Mouse (Mus musculus) kidney, adult 9 months (tissue): ENCODE results near the gene Fndc3b.

Experiments
- DNase-seq: peaks from one replicate; pipeline ENCODE4 v3.0.0; 2022

The Fndc3b gene

DNA sequence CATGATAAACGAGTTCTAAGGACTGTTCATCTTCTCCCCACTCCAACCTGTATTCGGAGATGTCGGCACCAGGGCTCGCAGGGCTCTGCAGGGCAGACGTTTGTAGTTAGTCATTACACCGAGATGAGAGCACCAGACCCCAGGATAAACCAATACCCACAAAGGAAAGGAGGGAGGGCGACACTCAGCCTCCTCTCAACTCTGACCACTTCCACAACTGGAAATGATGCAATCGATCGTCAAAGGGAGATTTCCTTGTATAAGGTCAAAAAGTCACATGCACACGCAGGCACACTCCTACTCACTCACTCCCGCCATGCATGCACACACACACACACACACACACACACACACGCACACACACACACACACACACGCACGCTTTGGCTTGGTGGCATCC lies 254.6 kb downstream of the Fndc3b start:
- DNase-seq = no peak

DNA sequence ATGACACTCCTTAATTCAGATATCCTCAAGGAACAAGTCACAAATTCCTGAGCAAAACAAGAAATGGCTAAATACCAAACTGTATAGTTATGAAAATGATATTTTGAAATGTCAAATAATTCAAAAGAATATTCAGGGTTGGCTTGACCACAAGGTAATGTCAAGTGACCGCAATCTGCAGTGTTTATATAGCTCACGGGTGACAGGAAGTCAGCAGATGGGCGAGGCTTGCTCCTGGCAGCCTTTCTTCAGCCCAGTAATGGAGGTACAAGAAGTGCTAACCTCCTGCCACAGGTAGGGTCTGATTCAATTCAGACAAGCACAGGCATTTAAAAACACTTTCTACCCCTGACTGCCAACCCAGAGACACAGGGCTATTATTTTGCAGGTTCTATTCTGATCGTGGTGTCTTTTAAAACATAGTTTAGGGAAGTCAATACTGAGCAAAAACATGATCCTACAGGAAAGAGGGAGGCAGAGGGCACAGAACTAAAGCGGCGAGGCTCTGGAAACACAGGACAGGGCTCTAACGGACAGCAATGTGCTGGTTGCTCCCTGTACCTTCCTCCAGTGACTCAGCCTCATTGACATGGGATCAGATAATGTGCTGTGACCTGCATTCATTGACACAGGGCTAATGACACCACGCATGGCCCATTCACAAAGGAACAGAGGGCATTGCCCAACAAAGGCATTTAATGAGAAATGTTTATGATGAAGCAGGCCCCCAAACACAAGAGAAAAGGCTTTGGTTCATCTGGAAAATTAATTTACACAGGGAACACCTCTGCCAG lies 256.5 kb downstream of the Fndc3b start:
- DNase-seq = no peak

DNA sequence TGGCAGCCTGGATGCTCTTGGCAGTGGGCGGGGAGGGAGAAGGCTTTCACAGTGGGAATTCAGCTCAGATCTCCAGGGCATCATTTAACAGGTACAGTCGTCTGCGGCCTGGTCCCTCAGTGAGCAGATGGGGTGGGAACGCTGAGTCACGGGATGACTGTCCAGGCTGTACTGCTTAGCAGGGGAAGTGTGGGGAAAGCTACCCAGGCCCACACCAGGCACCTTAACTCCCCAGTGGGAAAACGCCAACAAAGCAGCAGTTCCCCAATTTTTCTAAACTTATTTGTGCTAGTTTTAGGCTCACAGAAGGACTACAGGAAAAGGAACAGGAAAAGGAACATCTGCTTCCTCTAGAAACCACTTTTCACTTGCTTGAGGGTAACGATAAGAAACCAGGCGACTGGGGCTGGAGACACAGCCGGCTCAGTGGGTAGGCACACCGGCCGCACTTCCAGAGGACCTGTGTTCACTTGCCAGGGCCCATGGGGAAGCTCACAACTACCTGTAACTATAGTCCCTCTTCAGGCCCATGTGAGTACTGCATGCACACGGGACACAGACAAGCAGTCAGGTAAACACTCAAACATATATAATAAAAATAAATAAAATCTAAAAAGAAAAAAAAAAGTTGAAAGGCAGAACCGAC lies 257.5 kb downstream of the Fndc3b start:
- peak; percentile 35 for DNase-seq

DNA sequence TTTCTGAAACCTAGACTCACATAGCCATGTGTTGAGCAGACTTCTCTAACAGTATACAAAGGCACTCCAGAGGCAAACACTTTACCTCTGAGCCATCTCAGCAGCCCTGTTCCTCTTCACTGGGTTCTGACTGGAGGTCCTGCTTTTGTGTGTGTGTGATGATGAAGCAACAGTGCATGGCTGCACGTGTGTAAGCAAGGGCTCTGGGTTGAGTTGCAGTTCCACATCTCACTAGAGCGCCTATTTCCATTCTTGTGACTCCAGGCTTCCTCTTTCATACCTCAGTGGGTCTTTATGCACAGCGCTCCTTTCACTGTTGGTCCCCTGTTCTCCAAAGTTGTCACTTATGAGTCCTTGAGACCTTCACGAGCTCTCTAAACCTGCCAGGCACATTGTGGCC lies 261.7 kb downstream of the Fndc3b start:
- no peak for DNase-seq

DNA sequence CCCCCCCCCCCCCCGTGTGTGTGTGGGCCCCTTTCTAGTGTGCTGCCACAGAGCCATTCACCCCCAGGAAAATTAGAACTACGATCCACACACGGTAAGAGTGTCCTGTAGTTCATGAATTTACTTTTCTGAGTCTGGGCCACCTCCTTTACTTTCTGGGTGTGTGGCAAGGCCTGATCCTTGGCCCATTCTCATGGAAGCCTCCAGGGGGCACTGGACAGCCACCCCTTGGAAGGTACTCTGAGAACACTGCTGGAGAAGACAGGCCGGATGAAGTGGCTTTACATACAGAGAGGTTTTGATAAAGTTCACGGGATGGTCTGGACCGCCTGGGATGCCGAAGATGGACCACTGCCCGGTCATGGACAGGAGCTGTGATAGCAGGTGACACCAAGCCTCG lies 262.7 kb downstream of the Fndc3b start:
- DNase-seq = no peak

DNA sequence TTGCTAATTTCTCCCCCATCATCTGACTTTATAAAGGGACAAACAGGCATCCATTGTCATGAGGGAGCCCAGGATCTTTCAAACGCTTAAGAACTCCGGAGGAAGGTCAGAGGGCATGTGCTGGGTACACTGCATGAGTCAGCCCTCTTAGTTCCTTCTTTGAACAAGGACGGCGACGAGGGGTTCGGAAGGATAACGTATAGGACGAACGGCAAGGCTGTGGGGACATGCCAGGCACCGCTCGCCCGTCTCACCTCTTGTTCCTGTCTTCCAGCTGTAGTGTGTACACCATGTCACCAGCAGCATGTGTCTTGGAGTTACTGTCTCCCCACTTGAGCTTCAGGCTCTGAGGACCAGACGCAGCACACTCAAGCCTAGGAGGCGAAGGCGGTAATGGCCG lies 271.4 kb downstream of the Fndc3b start:
- no peak for DNase-seq

DNA sequence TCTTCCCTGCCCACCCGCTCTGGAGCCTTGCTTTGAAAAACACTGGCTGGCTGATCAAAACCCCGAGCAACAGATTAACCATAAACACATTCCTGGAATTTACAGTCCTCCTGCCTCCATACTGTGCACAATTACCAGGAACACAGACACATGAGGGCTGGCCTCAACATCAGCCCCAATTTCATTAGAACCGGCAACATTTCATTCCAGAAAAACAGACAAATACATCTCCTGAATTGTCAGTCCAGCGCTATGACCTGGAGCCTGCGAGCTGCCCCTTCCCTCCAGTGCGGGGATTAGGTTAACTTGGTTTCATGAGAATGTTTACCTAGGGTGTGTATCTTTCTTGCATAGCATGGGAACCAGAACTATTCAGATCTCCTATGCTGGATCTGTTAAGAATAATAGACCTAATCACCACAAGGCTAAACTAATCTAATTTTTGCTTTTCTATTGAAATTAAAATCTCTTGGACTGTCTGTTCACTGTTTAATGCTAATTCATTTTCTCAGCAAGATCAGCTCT lies 275.9 kb downstream of the Fndc3b start:
- no peak for DNase-seq

DNA sequence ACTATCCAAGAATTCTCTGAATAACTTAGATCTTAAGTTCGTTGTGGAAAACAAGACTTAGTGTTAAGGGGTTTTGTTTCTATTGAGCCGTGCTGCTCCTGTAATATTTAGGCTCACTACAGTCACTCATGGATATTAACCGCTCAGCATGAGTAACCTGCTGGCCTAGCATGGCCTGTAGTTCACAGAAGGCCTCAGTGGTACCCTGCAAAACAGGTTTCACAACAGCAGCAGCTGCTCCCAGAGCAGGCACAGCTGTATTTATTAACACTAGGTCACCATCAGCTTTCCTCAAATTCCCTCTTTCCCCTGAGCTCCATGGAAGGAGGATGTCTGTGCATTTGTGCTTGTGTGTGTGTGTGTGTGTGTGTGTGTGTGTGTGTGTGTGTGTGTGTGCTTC lies 278.1 kb downstream of the Fndc3b start:
- peak; percentile 34 for DNase-seq

DNA sequence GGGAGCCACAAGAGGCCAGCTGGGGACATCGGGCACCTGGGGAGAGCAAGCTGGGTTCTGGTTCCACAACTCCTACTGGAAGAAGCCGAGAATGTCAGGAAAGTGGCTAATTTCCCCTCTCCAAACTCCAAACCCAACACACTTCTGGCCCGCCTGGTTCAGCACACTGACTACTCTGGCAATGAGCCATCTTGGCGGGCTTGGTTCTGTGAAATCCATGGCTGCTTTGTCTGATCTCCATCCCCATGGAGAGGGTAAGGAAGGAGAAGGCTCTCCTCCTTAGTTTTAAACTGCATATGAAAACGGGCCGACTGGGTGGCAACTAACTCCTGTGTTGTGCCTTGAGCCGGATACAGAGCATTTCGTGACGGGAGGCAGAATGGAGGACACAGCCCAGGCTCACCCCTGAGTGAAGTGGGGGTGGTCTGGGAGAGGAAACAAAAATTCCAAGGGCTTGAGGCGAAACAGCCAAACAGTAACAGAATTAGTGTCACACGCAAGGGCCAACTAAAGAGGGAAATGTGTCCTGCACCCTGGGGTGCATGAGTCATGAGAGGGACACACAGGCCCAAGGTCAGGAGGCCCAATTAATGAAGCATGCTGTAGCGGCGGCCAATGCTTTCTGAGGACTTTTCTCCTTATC lies 280.4 kb downstream of the Fndc3b start:
- DNase-seq = peak; percentile 55

DNA sequence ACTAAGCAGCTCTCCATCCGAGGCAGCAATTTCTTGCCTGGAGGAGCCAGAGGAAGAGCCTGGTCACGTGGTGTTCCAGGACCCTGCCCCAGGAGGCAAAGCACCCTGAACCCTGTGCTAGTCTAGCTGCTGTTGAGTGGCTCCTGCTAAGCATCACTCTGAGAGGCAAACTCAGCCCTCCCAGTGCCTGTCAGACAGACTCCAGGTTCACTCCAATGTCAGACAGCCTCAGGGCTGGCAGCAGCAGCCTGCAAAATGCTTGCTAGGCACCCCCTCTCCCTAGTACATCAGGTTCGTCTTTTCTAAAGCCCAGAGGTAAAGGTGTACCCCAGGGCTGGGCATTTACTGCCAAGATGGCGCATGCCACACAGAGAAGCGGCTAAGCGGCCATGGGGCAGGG lies 283.7 kb downstream of the Fndc3b start:
- DNase-seq = no peak

DNA sequence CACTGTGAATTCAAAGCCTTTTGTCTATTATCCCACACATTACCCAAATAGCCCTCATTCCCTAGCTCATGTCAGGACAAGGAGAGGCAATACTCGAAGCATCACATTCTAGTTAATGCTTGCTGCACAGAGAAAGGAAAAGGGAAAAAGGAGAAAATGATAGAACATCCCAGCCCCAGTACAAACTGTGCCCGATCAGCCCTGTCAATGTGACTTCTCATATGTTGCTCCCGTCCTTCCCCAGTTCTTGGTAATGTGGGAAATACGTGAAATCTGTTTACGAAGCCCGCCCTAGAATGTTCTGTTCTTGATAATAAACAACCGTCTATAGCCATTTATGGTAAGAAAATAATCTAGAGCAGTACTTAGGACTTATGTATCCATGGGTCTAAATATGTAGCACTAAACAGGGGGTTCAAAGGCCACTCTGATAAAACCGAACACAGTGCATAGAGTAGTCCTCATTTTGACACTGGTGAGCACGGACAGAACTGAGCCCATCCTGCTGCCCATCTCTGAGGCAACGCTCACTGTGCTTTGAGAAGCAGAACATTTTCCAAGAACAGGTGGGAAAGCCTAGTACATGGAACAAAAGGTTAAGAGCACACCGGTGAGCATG lies 286.9 kb downstream of the Fndc3b start:
- DNase-seq = no peak

DNA sequence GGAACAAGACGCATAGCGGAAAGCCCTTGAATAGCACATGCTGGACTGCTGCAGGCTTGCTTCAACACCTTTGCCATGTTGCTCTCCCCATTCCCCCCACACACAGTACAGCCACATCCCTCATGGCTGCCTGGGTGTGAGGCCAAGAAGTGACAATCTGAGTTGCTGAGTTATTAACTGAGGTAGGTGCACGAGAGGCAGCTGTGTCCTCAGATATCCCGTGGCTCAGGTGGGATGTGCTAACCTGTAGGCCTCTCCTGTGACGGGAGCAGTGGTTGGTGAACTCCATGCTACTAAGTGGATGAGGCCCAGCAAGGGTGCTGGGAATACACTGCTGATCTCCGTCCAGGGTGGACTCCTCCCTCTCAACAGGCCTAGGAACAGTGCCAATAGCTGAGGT lies 288.6 kb downstream of the Fndc3b start:
- DNase-seq = no peak

DNA sequence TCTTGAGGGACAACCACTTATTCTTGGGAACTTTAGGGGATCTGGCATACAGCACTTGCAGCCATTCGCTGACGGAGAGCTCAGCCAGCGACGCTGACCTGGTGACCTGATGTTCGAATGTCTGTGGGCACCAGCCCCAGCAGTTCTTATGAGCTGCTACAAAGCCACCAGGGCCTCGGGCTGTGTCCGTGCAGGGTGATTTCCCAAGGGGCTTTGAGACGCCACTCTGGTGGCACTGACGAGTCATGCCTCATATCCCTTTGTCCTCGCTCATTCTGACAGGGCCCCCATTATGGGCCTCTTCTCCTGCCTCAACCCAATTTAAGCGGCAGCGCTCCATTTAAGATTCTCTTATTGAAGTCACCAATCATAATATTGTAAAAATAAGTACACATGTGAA lies 289.1 kb downstream of the Fndc3b start:
- DNase-seq = no peak

DNA sequence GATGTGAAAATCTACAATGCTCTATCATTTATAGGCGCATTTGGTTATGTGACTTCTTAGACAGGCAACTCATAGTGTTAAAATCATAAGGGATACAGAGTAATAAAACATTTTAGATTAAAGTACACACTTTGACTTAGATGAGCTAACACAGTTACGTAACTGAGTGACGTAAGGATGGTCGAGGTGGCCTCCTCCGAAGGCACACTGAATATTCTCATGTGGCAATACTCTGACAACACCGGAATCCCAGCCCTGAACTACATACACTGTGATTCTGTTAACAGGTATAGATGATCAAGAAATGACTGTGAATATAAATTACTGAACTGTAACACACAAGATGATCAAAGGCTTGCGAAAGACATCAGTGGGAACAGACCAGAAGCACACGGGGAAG lies 292.5 kb downstream of the Fndc3b start:
- DNase-seq = no peak

DNA sequence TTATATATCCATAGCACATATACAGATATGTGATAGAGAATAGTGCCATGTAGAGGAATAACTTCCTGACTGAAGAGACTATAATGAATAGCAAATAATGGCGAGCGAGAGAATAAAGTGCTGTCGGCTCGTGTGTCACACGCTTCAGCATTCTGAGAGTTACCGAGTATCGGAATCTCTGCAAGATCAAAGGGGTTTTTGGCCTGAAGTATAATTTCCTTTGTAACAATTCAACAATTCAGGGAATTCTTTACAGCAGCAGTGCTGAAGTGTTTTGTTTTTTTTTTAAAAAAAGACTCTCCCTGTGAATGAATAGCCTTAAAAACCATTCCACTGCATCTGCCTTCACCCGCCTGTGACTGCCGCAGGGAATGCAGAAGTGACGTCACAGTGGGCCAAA lies 294.3 kb downstream of the Fndc3b start:
- no peak for DNase-seq

DNA sequence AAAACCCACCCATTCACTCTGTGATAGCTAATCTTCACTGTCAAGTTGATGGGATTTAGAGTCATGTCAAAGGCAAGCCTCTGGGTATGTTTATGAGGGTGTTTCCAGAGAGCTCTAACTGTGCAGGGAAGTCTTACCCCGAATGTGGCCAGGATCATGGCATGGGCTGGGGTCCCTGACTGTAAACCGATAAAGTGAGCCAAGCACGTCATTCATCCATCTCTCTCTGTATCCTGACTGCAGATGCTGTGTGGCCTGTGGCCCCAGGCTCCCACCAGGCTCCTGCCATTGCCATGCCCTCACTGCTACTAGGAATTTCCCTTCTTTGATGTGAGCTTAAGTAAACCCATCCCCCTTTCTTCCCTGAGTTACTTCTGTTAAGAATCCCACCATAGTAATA lies 297.5 kb downstream of the Fndc3b start:
- no peak for DNase-seq

DNA sequence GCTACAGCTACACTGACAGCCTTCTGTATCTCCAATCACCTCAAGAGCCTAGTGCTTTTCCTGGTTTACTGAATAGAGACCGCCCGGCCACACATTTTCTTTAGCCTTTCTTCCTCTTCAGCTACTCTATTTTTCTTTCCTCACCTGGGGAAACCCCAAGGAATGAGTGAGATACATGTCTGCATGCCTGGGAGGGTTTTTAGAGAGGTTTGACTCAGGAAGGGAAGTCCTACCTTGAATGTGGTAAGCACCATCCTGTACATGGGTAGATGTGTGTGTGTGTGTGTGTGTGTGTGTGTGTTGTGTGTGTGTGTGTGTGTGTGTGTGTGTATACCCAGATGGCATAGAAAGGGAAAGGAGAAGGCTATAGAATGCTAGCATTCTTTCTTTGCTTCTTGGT lies 299.8 kb downstream of the Fndc3b start:
- no peak for DNase-seq

DNA sequence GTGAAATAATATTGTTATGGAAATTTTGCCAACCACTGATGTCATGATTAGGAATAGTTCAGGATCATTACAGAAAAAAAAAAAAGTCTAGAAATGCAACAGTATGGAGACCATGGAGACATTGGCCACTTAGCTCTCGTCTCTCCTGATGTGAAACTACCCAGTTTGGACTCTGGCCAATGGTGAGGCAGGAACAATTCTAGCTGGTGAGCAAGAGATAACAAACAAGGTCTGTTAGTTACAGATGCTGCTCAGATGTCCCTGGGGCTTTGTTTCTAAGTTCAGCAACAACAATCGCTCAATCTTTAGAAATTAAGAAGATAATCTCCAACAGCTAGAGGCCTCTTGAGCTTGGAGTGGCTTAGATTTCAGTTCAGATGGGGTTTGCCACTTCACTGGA lies 302.5 kb downstream of the Fndc3b start:
- DNase-seq = no peak

DNA sequence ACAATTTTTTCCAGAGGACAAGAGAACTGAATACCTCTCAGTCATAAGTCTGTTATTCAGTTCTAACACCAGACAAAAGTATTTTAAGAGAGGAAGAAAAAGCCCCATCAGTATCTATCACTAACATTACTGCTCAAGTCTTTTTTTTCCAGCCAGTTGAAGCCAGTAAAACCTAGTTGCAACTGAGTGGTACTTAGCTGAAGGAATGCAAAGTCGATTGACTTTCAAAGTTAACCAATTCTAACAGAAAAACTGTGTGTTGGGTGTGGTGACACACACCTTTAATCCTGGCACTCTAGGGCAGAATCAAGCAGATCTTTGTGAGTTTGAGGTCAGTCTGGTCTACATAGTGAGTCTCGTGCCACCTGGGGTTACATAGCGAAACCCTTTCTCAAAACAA lies 304.7 kb downstream of the Fndc3b start:
- DNase-seq = no peak

DNA sequence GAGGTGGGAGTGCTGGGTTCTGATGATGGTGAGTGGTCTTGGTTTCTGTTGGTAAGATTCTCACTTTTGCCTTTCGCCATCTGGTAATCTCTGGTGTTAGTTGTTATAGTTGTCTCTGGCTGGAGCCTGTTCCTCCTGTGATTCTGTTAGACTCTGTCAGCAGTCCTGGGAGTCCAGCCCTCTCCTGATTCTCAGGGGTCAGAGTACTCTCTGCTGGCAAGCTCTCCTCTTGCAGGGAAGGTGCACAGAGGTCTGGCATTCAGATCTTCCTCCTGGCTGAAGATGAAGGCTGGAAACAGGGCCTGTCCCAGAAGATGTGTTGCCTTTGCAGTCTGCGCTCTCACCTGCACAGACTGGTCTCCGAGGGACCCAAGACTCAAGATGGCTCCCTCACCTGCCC lies 310.1 kb downstream of the Fndc3b start:
- DNase-seq = peak; percentile 51

DNA sequence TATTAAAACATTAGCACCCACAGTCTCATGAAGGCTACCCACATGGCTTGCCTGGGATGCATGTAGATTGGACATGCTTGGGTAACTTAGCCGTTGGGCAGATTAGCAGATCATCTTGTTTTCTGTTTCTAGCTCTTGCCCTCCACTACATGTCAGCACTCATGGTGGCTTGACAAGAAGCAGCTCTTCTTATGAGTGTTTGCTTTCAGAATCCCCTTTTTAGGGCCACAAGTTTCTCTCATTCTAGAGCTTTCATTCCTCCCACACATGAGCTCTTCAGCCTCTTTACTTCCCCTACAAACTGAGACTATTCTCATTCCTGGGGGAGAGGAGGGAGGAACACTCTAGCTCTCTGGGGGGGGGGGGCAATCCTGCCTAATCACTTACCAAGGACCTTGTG lies 321.2 kb downstream of the Fndc3b start:
- DNase-seq = no peak

DNA sequence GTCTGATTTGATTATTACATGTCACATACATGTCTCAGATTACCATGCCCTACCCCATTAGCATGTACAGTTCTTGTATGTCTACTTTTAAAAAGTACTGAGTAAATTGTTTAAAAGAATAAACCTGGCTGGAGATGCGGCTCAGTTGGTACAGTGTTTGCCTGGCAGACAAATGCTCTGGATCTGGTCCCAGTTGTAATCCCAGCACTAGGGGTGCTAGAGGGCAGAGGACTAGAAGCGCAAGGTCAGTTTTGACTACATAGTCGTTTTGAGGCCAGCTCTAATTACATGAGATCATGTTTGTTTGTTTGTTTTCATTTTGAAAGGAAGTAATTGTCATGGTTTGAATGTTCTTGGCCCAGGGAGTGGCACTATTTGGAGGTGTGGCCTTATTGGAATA lies 326.3 kb downstream of the Fndc3b start:
- peak; percentile 14 for DNase-seq

DNA sequence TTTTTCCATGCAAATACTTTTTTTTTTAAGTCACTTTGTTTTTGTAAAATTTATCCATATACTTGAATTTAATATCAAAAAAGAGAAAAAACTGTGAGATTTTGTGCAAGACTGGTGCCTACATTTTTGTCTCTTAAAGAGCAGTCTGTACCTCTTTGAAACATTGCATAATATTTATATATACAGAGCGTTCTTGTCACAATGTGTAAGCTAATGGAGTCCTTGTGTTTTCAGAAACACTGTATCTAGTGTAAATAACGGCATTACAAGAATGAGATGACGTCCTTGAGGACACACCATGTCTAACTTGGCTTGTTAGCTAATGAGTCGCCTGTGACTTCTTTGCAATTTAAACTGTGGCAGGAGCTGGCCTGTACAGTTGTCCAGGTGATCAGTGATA lies 333.2 kb downstream of the Fndc3b start:
- no peak for DNase-seq

DNA sequence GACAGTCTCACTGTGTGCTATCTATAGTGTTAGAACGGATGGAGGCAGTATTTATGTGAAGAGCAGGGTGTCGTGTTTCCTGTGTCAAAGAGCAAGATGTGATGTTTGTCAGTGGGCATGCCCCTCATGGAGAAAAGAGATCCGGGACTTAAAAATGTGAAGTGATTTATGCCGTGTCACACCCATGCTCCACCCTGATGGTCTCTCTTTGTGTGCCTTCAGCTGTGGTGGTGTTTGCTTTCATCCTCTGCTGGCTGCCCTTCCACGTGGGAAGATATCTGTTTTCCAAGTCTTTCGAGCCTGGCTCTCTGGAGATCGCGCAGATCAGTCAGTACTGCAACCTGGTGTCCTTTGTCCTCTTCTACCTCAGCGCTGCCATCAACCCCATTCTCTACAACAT lies 336.7 kb downstream of the Fndc3b start:
- DNase-seq = no peak
